Mouse (Mus musculus) lung, postnatal 14 days (tissue): Measurements from ENCODE around the gene Tm9sf1.

Experiments used
- DNase-seq: peaks from one replicate; pipeline ENCODE4 v3.0.0; 2021

Tm9sf1 gene

DNA sequence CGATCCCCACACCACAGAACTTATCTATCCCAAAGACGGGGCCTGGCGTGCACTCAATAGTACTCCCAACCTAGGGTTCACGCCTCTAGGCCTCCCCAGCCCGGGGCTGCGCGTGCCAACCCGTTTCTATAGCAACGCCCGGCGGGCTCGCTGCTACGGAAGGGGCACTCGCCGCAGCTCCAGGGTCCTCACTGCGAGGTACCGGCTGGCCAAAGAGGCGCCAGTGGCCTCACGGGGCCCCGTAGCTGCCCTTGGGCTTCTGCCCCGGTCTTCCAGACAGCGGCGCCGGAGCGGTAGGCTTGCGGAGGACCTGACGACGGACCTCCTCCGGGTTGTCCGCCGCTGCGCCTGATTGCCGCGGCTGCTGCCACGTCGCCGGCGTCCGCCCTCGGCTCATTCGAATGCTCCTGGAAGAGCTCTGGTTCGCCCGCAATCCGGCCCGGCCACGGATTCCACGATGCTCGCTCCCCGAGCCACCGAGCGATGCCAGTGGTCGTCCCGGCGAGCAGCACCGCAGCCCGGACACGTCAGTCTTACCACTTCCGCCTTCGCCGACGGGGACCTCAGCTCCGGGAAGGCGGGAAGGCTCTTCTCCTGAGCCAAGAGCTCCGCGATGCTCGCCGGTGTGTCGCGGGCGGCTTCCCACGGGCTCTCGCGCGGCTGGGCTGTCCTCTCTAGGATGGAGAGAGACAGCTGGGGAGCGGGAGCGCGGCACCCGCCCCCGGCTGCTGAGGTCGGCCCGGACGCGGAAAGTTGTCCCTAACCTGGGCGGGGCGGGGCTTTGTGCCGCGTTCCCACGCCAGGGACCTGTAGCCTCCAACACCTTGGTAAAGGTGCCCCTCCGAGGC lies at the start of gene Tm9sf1:
Tm9sf1 (minus strand) TSS at position 747 of the 848 bp plus-strand sequence.
- peak; percentile 80 for DNase-seq

- no peak for DNase-seq
Observed at GRCm38 (mm10) chr14:55689433-55689832, 45.8 kb upstream of the Tm9sf1 start.

DNA sequence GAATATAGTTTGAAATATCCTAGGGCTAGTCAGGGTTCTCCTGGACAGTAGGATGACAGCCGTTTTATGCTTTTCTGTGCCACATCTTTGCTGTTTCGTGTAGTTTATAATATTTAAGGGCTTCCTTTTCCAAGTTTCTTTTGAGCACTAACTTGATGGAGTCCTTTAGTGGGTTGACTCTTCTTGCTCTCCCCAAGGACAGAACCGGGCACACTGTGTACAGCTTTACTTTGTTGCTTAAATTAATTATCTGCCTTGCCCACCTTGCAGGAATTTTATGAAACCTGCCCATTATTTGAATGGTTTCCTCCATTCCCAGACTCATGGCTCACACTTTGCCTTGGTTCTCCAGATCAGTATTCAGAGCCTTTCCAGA lies 38.5 kb upstream of the Tm9sf1 start:
- no peak for DNase-seq

GRCm38 (mm10) chr14:55681160-55682117 lies 37.8 kb upstream of the Tm9sf1 start, which contains the start of gene Tinf2:
Tinf2 (minus strand) TSS chr14:55681820.
- peak; percentile 94 for DNase-seq

DNA sequence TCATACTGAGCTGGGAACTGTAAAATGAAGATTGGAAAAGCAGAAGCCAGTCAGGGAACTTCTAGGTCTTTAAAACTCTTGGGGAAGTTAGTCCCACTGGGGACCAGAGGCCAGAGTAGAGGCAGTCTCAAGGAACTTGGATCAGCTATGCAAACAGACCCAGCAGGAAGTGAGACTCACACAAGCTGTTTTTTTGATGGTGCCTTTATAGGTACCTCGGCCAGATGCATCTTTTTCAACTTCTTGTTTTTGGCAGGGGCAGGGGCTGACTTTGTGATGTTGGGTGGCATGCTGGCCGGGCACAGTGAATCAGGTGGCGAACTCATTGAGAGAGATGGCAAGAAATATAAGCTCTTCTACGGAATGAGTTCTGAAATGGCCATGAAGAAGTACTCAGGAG lies 34.0 kb upstream of the Tm9sf1 start:
- no peak for DNase-seq

DNA sequence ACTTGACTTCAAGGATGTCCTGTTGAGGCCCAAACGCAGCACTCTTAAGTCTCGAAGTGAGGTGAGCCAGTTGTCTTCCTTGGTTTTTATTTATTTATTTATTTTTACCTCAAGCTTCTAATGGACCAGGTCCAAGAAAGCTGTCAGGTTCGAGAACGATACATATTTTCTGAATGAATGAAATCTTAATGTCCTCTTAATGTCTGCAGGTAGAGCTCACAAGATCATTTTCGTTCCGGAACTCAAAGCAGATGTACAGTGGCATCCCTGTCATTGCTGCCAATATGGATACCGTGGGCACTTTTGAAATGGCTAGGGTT lies 29.1 kb upstream of the Tm9sf1 start:
- DNase-seq = no peak

DNA sequence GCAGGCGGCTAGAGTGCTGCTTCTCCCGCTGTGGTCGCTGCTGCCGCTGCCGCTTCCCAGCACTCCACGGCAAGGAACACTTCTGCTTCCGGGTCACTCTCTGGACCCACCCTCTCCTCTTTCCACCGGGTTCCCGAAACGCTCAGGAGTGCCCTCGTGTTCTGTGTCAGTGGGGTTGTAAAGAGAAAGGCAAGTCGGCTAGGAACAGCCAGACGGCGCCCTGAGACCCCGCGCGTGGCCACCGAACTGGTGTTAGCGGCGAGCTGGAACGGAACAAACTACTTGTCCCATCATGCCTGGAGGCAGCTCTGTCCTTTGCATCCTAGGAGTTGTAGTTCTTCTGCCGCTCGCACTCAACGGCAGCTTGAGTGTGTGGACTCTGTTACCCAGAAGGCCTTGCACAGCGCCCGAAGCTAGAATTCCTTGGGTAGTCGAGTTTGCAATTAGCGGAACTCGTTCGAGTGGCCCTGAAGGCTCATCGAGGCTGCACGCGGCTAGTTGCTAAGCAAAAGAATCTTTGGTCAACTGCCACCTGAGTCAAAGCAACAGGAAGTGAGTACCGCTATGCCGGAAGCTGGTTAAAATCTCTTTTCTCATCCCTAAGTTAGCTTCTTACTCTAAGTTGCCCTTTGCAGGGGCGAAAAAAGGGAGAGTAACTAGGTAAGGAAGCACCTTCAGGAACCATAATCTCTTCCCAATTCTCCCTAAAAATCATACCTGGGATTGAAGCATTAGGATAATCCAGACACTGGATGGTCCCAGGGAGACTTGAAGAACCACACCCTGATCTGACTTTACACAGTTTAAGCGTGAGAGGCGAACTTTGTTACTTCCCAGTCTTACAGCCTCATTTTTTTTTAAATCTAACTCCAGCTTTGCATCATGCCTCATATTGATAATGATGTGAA lies 28.5 kb upstream of the Tm9sf1 start, which contains the start of the genes Gmpr2 and Nedd8:
Gmpr2 (plus strand) TSS at position 109 of the 908 bp plus-strand sequence.
Nedd8 (minus strand) TSS at position 292 of the 908 bp plus-strand sequence.
- peak; percentile 85 for DNase-seq

DNA sequence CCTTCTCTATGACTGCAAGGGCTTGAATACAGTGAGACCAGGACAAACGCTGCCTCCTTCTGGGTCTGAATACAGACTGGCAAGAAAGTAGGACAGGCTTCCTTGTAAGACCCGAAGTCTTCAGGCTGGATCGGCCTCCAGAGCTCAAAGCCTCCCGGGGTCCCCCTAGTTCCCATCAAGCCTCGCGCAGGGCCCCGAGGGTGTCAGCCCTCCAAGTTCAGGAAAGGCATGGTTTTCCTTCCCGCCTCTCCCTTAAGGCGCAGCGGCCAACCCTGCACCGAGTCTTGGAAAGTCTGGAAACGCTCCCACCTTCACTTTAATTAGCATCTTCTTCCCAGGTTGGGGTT lies 27.9 kb upstream of the Tm9sf1 start:
- DNase-seq = no peak

GRCm38 (mm10) chr14:55660636-55661035 lies 17.0 kb upstream of the Tm9sf1 start:
- DNase-seq = no peak

DNA sequence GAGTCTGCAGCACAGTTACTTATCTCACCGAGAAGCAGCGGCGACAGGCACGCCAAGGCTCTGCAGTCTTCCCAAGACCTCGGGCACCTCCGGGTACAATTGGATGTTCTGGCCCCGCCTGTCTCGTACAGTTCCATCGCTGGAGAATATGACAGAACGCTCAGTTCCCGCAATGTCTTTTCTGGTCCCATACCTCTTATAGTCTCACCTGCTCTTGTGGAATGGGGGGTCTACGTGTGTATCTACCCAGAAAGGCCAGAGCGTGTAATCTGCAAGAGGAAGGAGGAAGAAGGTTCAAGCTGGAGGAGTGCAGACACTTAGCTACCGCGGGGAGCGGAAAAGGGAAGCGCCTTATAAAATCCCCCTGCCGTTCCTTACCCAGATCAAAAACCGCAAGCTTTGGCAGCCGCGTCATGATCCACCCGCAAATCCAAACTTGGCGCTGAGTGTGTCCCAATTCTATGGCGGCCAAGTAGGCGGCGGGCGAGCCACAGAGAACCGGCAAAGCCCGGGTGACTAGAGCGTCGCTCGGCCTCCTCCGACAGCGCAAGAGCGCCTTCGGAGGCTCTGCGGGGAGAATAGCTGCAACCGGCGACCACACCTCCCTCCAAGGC lies 16.5 kb upstream of the Tm9sf1 start, which contains the start of gene Mdp1:
Mdp1 (minus strand) TSS at position 549 of the 614 bp plus-strand sequence.
- DNase-seq = peak; percentile 76

DNA sequence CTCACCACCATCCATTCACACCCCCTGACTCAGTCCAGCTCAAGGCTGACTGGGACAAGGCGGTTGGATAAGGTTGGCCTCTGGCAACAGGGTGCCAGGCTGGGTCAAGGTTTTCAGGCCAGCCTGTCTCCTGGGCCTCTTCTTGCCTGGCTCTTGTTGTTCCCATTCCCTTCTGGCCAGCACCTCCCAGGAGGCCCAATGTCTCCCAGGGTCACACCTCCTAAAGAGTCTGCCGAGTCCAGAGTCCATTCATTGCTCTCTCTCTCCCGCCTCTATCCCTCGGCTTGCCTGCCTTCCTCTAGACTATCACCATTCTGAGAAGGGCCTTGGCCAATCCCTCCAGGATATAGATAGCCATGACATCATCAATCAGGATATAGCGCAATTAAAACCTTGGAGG lies 14.4 kb upstream of the Tm9sf1 start:
- DNase-seq = no peak

- no peak for DNase-seq
Observed at GRCm38 (mm10) chr14:55656935-55657334, 13.3 kb upstream of the Tm9sf1 start.

- DNase-seq = no peak
Observed at GRCm38 (mm10) chr14:55651528-55651927, 7.9 kb upstream of the Tm9sf1 start.

GRCm38 (mm10) chr14:55649884-55650283 lies 6.3 kb upstream of the Tm9sf1 start, which contains the start of gene Tssk4:
Tssk4 (plus strand) TSS chr14:55650184.
- no peak for DNase-seq

DNA sequence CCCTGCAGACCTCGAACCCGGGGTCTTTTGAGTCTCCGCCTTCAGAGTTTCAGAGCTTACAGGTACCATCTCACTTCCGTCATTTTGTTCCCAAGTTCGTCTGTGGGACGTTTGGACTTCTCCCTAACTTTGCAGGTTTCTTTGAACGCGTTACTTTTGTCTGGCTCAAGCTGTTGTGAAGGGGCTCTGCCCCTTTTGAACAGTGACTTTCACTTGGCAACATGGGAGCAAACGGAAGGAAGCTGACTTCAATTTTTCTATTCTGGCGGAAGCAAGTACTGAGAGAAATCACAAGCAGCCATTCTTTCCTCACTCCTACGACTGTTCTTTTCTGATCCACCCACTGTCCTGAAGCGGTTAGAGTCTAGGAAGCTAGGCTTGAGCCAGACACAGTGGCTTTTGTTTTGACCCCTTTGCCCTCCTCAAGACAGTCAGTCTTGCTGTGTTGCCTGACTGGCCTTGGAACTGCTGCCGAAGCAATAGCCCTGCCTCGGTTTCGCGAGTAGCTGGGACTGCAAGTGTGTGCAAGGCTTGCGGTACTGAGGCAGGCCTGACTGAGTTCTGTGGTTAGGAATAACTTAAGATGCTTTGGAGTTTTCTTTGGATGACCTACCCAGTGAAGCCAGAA lies 769 bp upstream of the Tm9sf1 start:
- DNase-seq = no peak

DNA sequence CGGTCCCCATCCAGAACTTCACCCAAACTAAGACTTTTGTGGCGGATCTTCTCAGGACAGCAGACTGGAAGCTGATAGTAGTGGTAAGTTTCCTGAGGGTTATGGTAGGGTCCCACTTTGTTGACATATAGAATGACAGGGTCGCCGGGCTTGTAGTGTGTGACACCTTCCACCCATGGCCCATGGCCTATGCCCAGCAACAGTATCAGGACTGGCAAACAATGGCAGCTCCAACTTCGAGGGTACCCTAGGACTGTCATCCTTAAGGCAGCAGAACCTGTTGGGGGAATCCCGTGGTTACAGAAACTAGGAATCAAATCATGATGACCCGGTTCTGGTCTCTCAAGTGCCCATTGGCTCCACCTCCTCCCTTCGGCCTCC lies 937 bp downstream of the Tm9sf1 start:
- no peak for DNase-seq

DNA sequence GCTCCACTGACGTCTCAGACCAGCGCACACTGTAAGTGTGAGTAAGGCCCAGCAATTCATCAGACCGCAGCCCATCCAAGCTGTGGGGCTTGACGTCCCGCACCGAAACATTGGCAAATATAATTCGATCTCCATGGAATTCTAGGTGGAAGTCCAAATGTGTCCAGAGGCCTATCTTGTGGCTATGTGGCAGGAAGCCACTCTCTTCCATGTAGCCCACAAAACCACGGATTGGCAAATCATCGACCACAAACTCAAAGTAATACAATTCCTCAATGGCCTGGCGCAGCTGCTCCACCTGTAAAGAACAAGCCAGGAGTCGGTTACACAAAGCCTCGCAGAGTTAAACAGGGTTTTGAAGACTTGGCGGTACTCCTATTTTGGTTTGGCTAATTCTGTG lies 2.3 kb downstream of the Tm9sf1 start:
- no peak for DNase-seq

DNA sequence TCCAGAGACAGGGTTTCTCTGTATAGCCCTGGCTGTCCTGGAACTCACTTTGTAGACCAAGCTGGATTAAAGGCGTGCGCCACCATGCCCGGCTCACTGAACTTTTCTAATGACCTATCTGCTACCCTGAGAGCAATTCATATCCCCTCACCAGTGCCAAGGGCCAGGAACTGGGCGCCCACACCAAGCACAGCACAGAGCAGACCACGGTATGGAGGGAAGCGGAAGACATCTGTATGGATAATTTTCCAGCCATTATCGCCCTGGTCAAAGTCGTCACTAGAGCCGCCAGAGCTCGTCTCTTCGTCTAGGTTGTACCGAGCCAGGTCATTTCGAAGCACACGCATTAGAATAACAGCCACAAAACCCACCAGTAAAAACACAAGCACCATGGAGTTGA lies 2.8 kb downstream of the Tm9sf1 start:
- no peak for DNase-seq

GRCm38 (mm10) chr14:55637795-55638194 lies 5.8 kb downstream of the Tm9sf1 start, which contains the start of gene Gm49378:
Gm49378 (minus strand) TSS chr14:55637895.
- no peak for DNase-seq

DNA sequence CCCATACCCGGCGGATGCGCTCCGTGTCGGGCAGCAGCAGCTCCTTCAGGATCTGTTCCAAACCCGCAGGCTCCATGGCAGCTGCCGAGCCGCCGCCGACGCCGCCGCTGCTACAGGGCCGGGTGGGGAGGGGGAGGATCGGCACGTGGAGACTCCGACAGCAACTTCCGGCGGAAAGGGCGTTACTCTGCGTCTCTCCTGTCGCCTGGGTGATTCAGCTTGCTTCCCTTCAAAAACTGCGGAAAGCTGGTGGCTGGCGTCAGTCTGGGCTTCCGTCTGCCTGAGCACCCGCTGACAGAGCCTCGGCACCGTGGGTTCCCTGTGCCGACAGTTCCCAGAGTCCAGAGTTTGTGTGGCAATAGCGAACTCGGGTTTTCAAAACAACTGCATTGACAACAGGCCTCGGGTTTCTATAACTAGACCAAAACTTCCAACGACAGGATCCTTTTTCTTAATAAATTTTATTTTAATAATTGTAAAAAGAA lies 8.0 kb downstream of the Tm9sf1 start, which contains the start of gene Ipo4:
Ipo4 (minus strand) TSS at position 435 of the 485 bp plus-strand sequence.
- peak; percentile 90 for DNase-seq

DNA sequence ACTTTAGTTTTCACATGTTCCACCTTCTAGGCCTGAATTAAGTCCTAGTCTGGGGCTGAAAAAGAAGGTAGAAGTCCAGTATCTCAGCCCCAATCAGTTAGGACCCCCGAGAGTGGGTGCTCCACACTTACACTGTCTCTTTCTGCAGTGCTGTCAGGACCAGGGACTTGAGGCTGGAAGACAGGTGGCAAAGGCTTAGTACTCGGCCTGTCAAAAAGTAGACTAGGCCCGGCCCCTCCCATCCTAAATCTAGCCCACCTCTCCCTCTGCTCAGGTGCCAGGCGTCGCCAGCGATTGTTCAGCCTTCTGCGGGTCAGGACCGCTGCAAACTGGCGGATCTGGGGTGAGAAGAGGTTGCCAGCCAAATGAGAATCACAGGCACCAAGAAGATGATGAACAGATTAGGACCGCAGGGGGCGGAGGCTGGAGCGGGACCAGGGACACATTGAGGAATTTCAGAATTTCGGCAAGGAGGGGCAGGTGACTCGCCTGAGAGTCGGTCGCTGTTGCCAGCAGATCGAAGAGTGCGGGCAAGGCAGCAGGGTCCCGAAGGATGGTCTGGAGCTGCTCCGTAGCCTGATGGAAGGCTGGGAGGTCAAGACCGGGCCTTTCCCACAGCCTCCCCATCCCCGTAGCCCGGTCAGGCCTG lies 8.6 kb downstream of the Tm9sf1 start:
- peak; percentile 24 for DNase-seq
